Mouse (Mus musculus): ENCODE results near the gene Ces2c. TPM values are rescaled to one million over a fixed set of nuclear protein-coding genes. Genes with fewer than 3 reads are reported as not detected.

The Ces2c gene
- total and polyA plus RNA-seq, 3 experiments = 6.2 to 67.4 (median 15.6) TPM

- H3K4me2 ChIP-seq (ENCODE audit: insufficient read depth, low read depth, poor library complexity, severe bottlenecking) = no peak overlapping the region
- dilution Hi-C loops (cut with MboI; ENCODE audit: extremely low pct_ligation_motif_present, extremely low pct_unique_long_range_greater_than_20kb, low sequenced_read_pairs) = no loop called here
- no peaks in the 10 kb centered on the region for H3K36me3 ChIP-seq (replicated peaks in 1 of 2; ENCODE audit: control insufficient read depth in 1 of 2, insufficient read depth in 1 of 2, low read length in 1 of 2)
- H3K9me3 ChIP-seq (replicated peaks; ENCODE audit: low read length) = no peaks in the 10 kb centered on the region
- in situ Hi-C loops (cut with MboI; ENCODE audit: low pct_ligation_motif_present, low pct_unique_long_range_greater_than_20kb, low sequenced_read_pairs) = loop anchor here (5.0 kb wide), 1 partner anchor 75 kb away; no protein-coding TSS in a partner anchor
- H3K27ac ChIP-seq (ENCODE audit: insufficient read depth, low read depth) = no peak overlapping the region
- H3K9ac ChIP-seq (ENCODE audit: insufficient read depth, low read depth) = no peak overlapping the region
- H3K27me3 ChIP-seq (replicated peaks) = no peaks in the 10 kb centered on the region
- no peaks in the 10 kb centered on the region for H3K4me1 ChIP-seq (ENCODE audit: control insufficient read depth in 1 of 2, insufficient read depth in 2 of 2)
- no peak for DNase-seq (ENCODE audit: extremely low read depth)
- TF ChIP-seq ETS1 (conservative IDR thresholded peaks at IDR 0.05; ENCODE audit: low read depth, low read length) = no peak
- TF ChIP-seq EP300 (IDR thresholded peaks at IDR 0.05; ENCODE audit: low read length) = no peak
- no peak for TF ChIP-seq ZKSCAN1 (IDR thresholded peaks at IDR 0.05; ENCODE audit: borderline replicate concordance, low read depth, low read length)
- no peak for TF ChIP-seq JUND (conservative IDR thresholded peaks at IDR 0.05; ENCODE audit: low read depth, low read length)
- no peak for TF ChIP-seq ZMIZ1 (IDR thresholded peaks at IDR 0.05; ENCODE audit: low read depth, low read length)
- no peak for TF ChIP-seq RAD21 (IDR thresholded peaks at IDR 0.05; ENCODE audit: low read depth, low read length)
- no peak for TF ChIP-seq JUN (IDR thresholded peaks at IDR 0.05; ENCODE audit: insufficient read depth, low read depth, low read length)
- no peak for TF ChIP-seq RCOR1 (conservative IDR thresholded peaks at IDR 0.05; ENCODE audit: low read depth, low read length)
- no peak for TF ChIP-seq CTCF (conservative IDR thresholded peaks at IDR 0.05 in 1 of 2, IDR thresholded peaks at IDR 0.05 in 1 of 2; ENCODE audit: low read depth in 2 of 2, low read length in 2 of 2)
- no peak for TF ChIP-seq MAX (IDR thresholded peaks at IDR 0.05; ENCODE audit: low read length)
- TF ChIP-seq TCF12 (IDR thresholded peaks at IDR 0.05; ENCODE audit: low read depth, low read length) = no peak
- TF ChIP-seq PAX5 (IDR thresholded peaks at IDR 0.05; ENCODE audit: low read length) = no peak
- TF ChIP-seq POLR2AphosphoS2 (IDR thresholded peaks at IDR 0.05; ENCODE audit: low read depth, low read length) = no peak
- TF ChIP-seq MXI1 (IDR thresholded peaks at IDR 0.05; ENCODE audit: low read depth, low read length) = no peak
- TF ChIP-seq HCFC1 (IDR thresholded peaks at IDR 0.05; ENCODE audit: low read depth, low read length) = no peak
- no peak for TF ChIP-seq SMC3 (IDR thresholded peaks at IDR 0.05; ENCODE audit: low read depth, low read length)
- H3K79me2 ChIP-seq (replicated peaks; ENCODE audit: control insufficient read depth, extremely low read depth, insufficient read depth, poor library complexity, severe bottlenecking) = no peaks in the 10 kb centered on the region
- no peak overlapping the region for H3K4me3 ChIP-seq (replicated peaks in 1 of 3; ENCODE audit: low read depth in 2 of 3, low read length in 2 of 3, poor library complexity in 1 of 3)
Measured at GRCm38 (mm10) chr8:104826912-104827311, 20.0 kb upstream of the Ces2c start.

- H3K9ac ChIP-seq (ENCODE audit: insufficient read depth, low read depth) = no peak overlapping the region
- dilution Hi-C loops (cut with MboI; ENCODE audit: extremely low pct_ligation_motif_present, extremely low pct_unique_long_range_greater_than_20kb, low sequenced_read_pairs) (no loop called here), in situ Hi-C loops (cut with MboI; ENCODE audit: low pct_ligation_motif_present, low pct_unique_long_range_greater_than_20kb, low sequenced_read_pairs) (loop anchor here (5.0 kb wide), 1 partner anchor 74 kb away; no protein-coding TSS in a partner anchor)
- TF ChIP-seq NELFE (IDR thresholded peaks at IDR 0.05; ENCODE audit: low read depth, low read length) (no peak), ZNF384 (IDR thresholded peaks at IDR 0.05; ENCODE audit: low read depth, low read length) (no peak), HCFC1 (IDR thresholded peaks at IDR 0.05; ENCODE audit: low read depth, low read length) (no peak)
- H3K36me3 ChIP-seq (replicated peaks in 1 of 2; ENCODE audit: control insufficient read depth in 1 of 2, insufficient read depth in 1 of 2, low read length in 1 of 2) = no peaks in the 10 kb centered on the region
- no peak overlapping the region for H3K4me3 ChIP-seq (replicated peaks in 1 of 3; ENCODE audit: low read depth in 2 of 3, low read length in 2 of 3, poor library complexity in 1 of 3)
- DNase-seq (ENCODE audit: extremely low read depth) = no peak
- H3K79me2 ChIP-seq (replicated peaks; ENCODE audit: control insufficient read depth, extremely low read depth, insufficient read depth, poor library complexity, severe bottlenecking) = no peaks in the 10 kb centered on the region
- H3K4me2 ChIP-seq (ENCODE audit: insufficient read depth, low read depth, poor library complexity, severe bottlenecking) = no peak overlapping the region
- no peaks in the 10 kb centered on the region for H3K27me3 ChIP-seq (replicated peaks)
- no peaks in the 10 kb centered on the region for H3K4me1 ChIP-seq (ENCODE audit: control insufficient read depth in 1 of 2, insufficient read depth in 2 of 2)
- H3K27ac ChIP-seq (ENCODE audit: insufficient read depth, low read depth) = no peak overlapping the region
- no peaks in the 10 kb centered on the region for H3K9me3 ChIP-seq (replicated peaks; ENCODE audit: low read length)
Measured at GRCm38 (mm10) chr8:104828221-104828620, 18.6 kb upstream of the Ces2c start.
